Mouse (Mus musculus) limb, embryonic 15.5 days (tissue): ENCODE measurements around the gene Ptk6. TPM values are rescaled to one million over a fixed set of nuclear protein-coding genes. Genes with fewer than 3 reads are reported as not detected.

ENCODE experiments used
- ATAC-seq: fragments of 200-750 bp; cut with Nextera tagmentation; 2 replicates; pipeline ENCODE4 v1.8.0; 2017; ENCODE audit warnings: low read depth, moderate TSS enrichment; ENCODE audit not compliant: insufficient number of reproducible peaks, low FRiP score, low TSS enrichment
- H3K27ac ChIP-seq: fragments of 300-500 bp; sonication (generic); 2 replicates; pipeline ENCODE4 v1.5.1; 2015; ENCODE audit warnings: moderate library complexity, mild to moderate bottlenecking, inconsistent platforms
- H3K27me3 ChIP-seq: fragments of 300-500 bp; sonication (generic); 2 replicates; pipeline ENCODE4 v1.6.1; 2015; ENCODE audit warnings: inconsistent platforms
- H3K36me3 ChIP-seq: fragments of 300-500 bp; sonication (generic); 2 replicates; pipeline ENCODE4 v1.6.1; 2015; ENCODE audit warnings: inconsistent platforms
- H3K4me1 ChIP-seq: fragments of 300-500 bp; sonication (generic); 2 replicates; pipeline ENCODE4 v1.6.1; 2015; ENCODE audit warnings: inconsistent platforms
- H3K4me2 ChIP-seq: fragments of 300-500 bp; sonication (generic); 2 replicates; pipeline ENCODE4 v1.6.1; 2015; ENCODE audit warnings: mild to moderate bottlenecking, inconsistent platforms
- H3K4me3 ChIP-seq: fragments of 300-500 bp; sonication (generic); 2 replicates; pipeline ENCODE4 v1.5.1; 2015; ENCODE audit warnings: mild to moderate bottlenecking, inconsistent platforms
- H3K9ac ChIP-seq: fragments of 300-500 bp; sonication (generic); 2 replicates; pipeline ENCODE4 v1.6.1; 2015; ENCODE audit warnings: inconsistent platforms
- H3K9me3 ChIP-seq: fragments of 300-500 bp; sonication (generic); 2 replicates; pipeline ENCODE4 v1.6.1; 2016; ENCODE audit warnings: inconsistent platforms
- WGBS: fragments of 180-500 bp; shearing (Covaris S2); methylation state at CpG from one replicate; pipeline ENCODE4 v1.1.7; 2015; 5-methylcytosine and 5-hydroxymethylcytosine counted together
- polyA plus RNA-seq: library from polyadenylated mRNA; unstranded; fragments of >200 nt; fragmentation: Nextera tagmentation; extraction: Ambion mirVana; gene quantifications from 2 replicates; pipeline ENCODE4 v1.2.1, GENCODE M21; 2015

The Ptk6 gene
- polyA plus RNA-seq, 1 experiment from 2014 or later, result 2.2 TPM

DNA sequence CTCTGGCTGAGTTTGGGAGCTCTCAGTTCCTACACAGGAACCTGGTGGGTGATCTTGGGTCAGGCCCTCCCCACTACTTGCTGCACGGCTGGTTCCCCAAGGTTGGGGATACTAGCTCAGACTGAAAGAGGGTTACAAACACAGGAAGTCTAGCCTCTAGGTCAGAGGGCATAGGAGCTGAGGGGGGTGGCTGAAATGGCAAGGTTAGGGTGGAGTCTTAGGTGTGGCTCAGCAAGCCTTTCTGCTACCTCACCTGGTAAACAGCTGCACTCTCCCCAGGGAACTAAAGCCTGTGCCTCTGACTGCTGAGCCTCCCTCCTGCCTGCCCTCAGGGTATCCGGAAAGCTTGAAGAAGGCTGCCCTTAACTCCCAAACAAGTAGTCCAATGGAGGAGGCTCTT lies 13.9 kb downstream of the Ptk6 start:
- no peaks in the 10 kb centered on the region for H3K27me3 ChIP-seq
- H3K4me1 ChIP-seq, result peaks cover 14% of the 10 kb centered on the region
- peak overlapping the region; percentile 73; the same call in 1 of the 2 replicates for H3K4me3 ChIP-seq
- H3K9ac ChIP-seq, result no peak overlapping the region
- ATAC-seq, result no peak
- peak overlapping the region; percentile 57 for H3K27ac ChIP-seq
- H3K4me2 ChIP-seq, result peak overlapping the region; percentile 79; the same call in 1 of the 2 replicates
- no peaks in the 10 kb centered on the region for H3K36me3 ChIP-seq
- no peaks in the 10 kb centered on the region for H3K9me3 ChIP-seq
- WGBS, result 38% methylated on average over 2 of the region's 2 CpGs

DNA sequence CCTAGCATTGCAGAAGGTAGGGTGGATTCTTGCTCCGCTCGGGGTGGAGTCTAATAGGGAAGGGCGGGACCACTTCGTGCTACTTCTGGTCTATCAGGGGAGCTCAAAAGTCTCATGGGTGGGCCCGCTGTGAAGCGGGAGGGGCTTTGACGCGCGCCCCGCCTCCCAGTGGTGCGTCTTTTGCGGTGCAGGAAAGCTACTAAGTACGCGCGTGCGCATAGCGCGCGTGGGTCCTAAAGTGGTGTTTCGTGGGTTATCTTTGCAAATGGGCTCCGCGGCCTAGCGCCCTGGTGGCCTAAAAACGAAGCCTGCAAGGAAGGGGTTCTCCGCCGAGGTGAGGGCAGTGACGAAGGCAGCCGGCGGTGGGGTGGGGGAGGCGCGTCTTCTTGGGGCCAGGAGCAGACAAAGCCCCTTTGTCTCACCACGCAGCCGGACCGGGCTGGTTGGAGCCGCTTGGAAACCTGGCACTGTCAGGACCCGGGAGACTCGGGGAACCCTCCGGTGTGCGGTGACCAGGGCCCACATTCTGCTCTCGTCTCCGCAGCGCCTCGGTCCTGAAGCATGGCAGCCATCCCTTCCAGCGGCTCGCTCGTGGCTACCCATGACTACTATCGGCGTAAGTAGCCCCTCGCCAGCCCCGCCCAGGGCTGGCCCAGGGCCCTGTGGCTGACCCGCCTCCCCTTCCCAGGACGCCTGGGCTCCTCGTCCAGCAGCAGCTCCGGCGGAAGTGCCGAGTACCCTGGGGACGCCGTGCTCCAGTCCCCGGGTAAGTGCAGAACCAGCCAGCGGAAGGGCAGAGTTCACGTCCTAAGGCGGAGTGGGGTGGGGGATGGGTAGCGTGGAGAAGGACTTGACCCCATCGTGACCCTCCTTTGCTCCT lies 15.2 kb downstream of the Ptk6 start, which contains the start of gene Ppdpf:
Gene Ppdpf, plus strand, starts transcription at position 127 of the 880 bp plus-strand sequence.
- peak; percentile 93 for ATAC-seq

DNA sequence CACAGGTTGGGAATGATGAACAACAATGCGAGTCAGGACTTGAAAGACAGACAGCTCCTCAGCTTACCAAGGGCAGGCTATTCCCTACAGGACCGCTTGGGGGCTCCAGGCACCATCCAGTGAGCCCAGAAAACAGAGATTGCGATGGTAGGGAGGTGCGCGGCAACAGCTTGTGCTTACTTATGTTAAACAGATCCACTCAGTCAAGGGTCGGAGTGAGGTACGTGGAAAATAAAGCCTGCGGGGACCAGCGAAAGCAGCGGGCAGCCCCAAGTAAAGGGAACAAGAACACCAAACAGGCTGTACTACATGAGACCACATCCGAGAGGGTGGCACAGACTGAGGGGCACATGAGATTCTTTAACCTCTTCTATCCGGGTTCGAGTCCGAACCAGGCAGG lies 16.0 kb downstream of the Ptk6 start:
- peak overlapping the region; percentile 51; the same call in 1 of the 2 replicates for H3K9ac ChIP-seq
- peak overlapping the region; percentile 79 for H3K4me2 ChIP-seq
- peak overlapping the region; percentile 94 for H3K27ac ChIP-seq
- H3K36me3 ChIP-seq, result no peaks in the 10 kb centered on the region
- H3K4me1 ChIP-seq, result peaks cover 14% of the 10 kb centered on the region
- peak overlapping the region; percentile 73 for H3K4me3 ChIP-seq
- peak; percentile 80 for ATAC-seq
- no peaks in the 10 kb centered on the region for H3K9me3 ChIP-seq
- WGBS, result 0% methylated on average over 14 of the region's 14 CpGs
- H3K27me3 ChIP-seq, result no peaks in the 10 kb centered on the region

More for the DNA sequence above, 15.2 kb downstream of the Ptk6 start, which contains the start of gene Ppdpf:
- Histone ChIP-seq H3K4me1 (peaks cover 14% of the 10 kb centered on the region), H3K36me3 (no peaks in the 10 kb centered on the region), H3K9ac (peak within 1 kb of the TSS; percentile 75), H3K4me2 (peak within 1 kb of the TSS; percentile 79), H3K27ac (peak within 1 kb of the TSS; percentile 94), H3K9me3 (no peaks in the 10 kb centered on the region), H3K27me3 (no peaks in the 10 kb centered on the region), H3K4me3 (peak within 1 kb of the TSS; percentile 73)
- under 1% methylated on average over 64 of the region's 64 CpGs for WGBS

DNA sequence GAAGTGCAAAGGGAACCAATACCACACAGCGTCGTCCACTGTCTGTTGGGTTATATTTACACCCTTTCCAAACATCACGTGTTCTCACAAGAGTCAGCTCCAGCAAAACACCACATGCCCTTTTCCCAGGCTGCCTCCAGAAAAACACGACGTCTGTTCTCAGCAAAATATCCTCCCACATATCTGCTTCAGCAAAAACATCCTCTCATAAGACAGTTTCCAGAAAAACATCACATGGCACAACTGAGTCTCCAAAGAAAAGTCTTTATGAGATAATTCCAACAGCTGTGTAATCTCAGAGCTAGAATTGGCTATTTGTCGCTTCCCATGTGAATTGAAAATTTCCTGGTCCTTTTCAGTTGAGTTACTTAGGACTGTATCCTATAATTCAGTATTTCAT lies 21.7 kb downstream of the Ptk6 start:
- Histone ChIP-seq H3K4me1 (no peaks in the 10 kb centered on the region), H3K27ac (no peak overlapping the region), H3K9me3 (no peaks in the 10 kb centered on the region), H3K4me2 (no peak overlapping the region), H3K27me3 (no peaks in the 10 kb centered on the region; the same call in 1 of the 2 replicates), H3K4me3 (no peak overlapping the region), H3K9ac (no peak overlapping the region), H3K36me3 (no peaks in the 10 kb centered on the region)
- no peak for ATAC-seq
- 81% methylated on average over 6 of the region's 6 CpGs for WGBS

DNA sequence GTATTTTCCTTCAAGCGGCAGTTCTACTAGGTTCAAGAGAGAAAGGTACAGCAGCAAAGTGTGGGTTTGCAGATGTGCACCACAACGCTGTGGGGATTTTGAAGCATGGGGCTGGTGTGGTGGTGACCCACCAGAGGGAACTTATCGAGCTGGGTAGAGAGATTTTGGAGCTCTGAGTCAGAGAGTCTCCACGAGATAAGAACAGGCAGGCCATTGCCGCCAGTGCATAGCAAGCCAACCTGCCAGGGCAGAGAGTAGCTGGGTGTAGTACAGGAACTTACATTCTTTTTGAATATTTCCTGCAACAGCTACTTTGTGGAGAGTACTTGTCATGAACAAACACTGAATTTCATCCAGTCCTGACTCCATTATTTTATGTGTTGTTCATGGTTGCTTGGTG lies 24.1 kb downstream of the Ptk6 start:
- Histone ChIP-seq H3K9ac (no peak overlapping the region), H3K9me3 (no peaks in the 10 kb centered on the region), H3K4me1 (no peaks in the 10 kb centered on the region), H3K27ac (no peak overlapping the region), H3K36me3 (no peaks in the 10 kb centered on the region), H3K4me2 (no peak overlapping the region), H3K4me3 (no peak overlapping the region), H3K27me3 (no peaks in the 10 kb centered on the region; the same call in 1 of the 2 replicates)
- no peak for ATAC-seq
- 88% methylated on average over 5 of the region's 5 CpGs for WGBS

DNA sequence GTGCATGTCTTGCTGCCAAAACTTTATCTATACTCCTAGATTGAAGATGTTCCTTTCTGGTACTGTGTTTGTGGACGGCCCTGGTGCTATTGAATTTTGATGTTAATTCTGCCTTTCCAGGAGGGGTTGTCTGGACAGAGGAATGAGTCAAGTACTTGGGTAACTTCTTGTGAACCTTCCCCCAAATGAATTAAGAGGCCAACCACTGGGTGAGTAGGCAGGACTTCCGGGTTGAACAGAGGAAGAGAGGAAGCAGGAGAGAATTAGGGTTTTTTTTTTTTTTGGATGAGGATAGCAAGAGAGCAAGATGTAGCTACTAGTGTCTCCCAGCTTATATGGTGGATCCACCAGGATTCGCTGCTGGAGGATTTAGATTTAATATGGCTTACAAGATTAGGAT lies 24.6 kb downstream of the Ptk6 start:
- H3K4me1 ChIP-seq, result no peaks in the 10 kb centered on the region
- H3K9me3 ChIP-seq, result no peaks in the 10 kb centered on the region
- ATAC-seq, result no peak
- WGBS, result 79% methylated on average over 3 of the region's 3 CpGs
- no peaks in the 10 kb centered on the region for H3K36me3 ChIP-seq
- no peak overlapping the region for H3K27ac ChIP-seq
- no peak overlapping the region for H3K9ac ChIP-seq
- no peak overlapping the region for H3K4me3 ChIP-seq
- H3K4me2 ChIP-seq, result no peak overlapping the region
- no peaks in the 10 kb centered on the region; the same call in 1 of the 2 replicates for H3K27me3 ChIP-seq

DNA sequence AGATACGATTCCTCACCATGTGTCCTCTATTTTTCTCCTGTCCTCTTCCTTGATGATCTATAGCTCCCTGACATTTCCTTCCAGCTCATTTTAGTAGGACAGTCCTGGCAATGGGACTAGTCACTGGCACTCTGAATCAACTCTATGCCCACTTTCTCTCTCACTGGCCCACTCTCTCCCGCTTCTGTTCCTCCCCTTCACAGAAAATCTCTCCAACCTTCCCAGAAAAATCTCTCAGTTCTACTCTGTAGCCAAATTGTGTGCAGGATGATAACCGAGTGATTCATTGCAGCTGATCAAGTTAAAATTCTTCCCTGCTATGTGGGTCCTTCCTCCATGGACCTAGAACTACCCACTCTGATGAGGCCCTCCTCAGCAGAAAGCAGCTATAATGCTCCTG lies 27.9 kb downstream of the Ptk6 start:
- no peaks in the 10 kb centered on the region for H3K27me3 ChIP-seq
- no peak for ATAC-seq
- no peak overlapping the region for H3K4me2 ChIP-seq
- H3K9ac ChIP-seq, result no peak overlapping the region
- no peaks in the 10 kb centered on the region for H3K4me1 ChIP-seq
- H3K4me3 ChIP-seq, result no peak overlapping the region
- H3K36me3 ChIP-seq, result no peaks in the 10 kb centered on the region
- 79% methylated on average over 3 of the region's 3 CpGs for WGBS
- no peaks in the 10 kb centered on the region for H3K9me3 ChIP-seq
- H3K27ac ChIP-seq, result no peak overlapping the region

DNA sequence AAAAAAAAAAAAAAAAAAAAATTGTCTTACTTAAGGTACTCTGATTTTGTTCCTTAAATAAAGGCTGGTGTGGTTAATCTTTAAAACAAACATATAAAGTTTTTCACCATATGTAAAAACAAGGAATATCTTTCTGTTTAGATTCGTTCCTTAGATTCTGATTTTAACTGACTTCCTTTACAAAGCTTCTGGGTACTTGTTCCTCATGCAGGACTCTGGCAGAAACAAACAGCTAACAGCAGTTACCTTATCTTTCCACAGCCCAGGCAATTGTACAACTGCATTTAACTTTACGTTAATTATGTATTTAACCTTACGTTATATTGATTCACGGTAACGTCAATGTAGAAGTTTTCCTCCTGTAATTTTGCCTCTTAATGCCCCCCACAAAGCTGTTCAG lies 36.1 kb downstream of the Ptk6 start:
- H3K27ac ChIP-seq, result no peak overlapping the region
- H3K4me3 ChIP-seq, result no peak overlapping the region
- H3K4me1 ChIP-seq, result no peaks in the 10 kb centered on the region
- no peak overlapping the region for H3K9ac ChIP-seq
- H3K9me3 ChIP-seq, result no peaks in the 10 kb centered on the region
- no peak overlapping the region for H3K4me2 ChIP-seq
- no peak for ATAC-seq
- WGBS, result 75% methylated on average over 5 of the region's 5 CpGs
- no peaks in the 10 kb centered on the region for H3K36me3 ChIP-seq
- H3K27me3 ChIP-seq, result peaks cover 12% of the 10 kb centered on the region; the same call in 1 of the 2 replicates

DNA sequence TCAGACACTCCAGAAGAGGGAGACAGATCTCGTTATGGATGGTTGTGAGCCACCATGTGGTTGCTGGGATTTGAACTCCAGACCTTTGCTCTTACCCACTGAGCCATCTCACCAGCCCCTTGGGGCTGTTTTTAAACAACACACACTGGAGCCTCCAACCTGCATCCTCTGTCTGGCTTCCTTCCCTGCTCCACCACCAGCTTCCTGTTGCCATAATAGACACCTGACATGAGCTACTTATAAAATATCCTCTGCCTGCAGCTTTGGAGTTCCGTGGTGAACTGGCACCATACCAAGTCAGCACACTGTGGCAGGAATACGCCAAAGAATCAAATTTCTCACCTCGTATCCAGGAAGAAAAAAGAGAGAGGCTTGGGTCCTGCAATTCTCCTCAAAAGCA lies 41.8 kb downstream of the Ptk6 start:
- Histone ChIP-seq H3K9ac (no peak overlapping the region), H3K4me3 (no peak overlapping the region), H3K27me3 (peaks cover 41% of the 10 kb centered on the region), H3K4me2 (no peak overlapping the region), H3K4me1 (peaks cover 9% of the 10 kb centered on the region; the same call in 1 of the 2 replicates), H3K27ac (no peak overlapping the region), H3K9me3 (no peaks in the 10 kb centered on the region), H3K36me3 (no peaks in the 10 kb centered on the region)
- 38% methylated on average over 4 of the region's 4 CpGs for WGBS
- ATAC-seq, result no peak

DNA sequence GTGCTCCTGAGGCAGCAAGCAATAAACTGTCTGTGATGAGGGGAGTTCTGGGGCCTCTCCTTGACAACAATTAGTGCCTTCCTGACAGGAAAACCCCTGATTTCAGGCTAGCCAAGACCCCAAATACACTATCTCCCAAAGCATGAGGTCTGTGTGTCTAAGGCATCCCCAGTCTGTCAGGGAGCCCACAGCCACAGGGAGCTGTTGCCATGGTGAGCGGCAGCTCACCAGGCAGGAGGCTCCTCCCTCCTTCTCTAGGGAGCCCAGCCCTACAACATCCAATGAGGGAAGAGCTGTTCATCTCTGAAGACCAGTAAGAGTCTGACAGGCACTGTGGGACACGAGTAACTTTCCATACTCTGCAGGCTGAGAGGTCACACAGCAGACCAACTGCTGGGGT lies 42.8 kb downstream of the Ptk6 start:
- no peak overlapping the region for H3K27ac ChIP-seq
- H3K9ac ChIP-seq, result no peak overlapping the region
- peaks cover 9% of the 10 kb centered on the region; the same call in 1 of the 2 replicates for H3K4me1 ChIP-seq
- H3K36me3 ChIP-seq, result no peaks in the 10 kb centered on the region
- ATAC-seq, result no peak
- no peaks in the 10 kb centered on the region for H3K9me3 ChIP-seq
- H3K4me2 ChIP-seq, result no peak overlapping the region
- 4% methylated on average over 2 of the region's 2 CpGs for WGBS
- H3K27me3 ChIP-seq, result peaks cover 47% of the 10 kb centered on the region
- no peak overlapping the region for H3K4me3 ChIP-seq

DNA sequence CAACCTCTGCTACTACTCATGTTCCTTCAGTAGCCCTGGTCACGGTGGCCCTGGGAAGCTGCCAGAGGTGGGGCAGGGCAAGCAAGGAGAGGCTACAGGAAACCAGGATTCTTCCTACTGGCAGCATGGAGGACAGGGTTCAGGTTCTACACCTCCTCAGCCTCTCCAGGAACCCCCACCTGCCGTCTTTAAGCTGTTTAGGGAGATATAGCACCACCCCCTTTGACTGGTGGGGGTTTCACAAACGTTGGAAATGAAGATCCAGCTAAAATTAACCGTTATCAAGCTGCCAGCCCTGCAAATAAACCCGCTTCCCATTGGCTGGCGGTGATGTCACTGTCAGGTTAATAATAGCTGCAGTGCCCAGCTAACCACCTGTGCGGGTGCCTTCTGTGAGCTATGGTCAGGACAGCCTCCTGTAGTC lies 43.5 kb downstream of the Ptk6 start:
- Histone ChIP-seq H3K4me1 (peaks cover 9% of the 10 kb centered on the region; the same call in 1 of the 2 replicates), H3K4me3 (no peak overlapping the region), H3K36me3 (no peaks in the 10 kb centered on the region), H3K27me3 (peaks cover 53% of the 10 kb centered on the region), H3K9ac (no peak overlapping the region), H3K4me2 (no peak overlapping the region), H3K27ac (no peak overlapping the region), H3K9me3 (no peaks in the 10 kb centered on the region)
- ATAC-seq, result no peak
- WGBS, result 53% methylated on average over 7 of the region's 7 CpGs

DNA sequence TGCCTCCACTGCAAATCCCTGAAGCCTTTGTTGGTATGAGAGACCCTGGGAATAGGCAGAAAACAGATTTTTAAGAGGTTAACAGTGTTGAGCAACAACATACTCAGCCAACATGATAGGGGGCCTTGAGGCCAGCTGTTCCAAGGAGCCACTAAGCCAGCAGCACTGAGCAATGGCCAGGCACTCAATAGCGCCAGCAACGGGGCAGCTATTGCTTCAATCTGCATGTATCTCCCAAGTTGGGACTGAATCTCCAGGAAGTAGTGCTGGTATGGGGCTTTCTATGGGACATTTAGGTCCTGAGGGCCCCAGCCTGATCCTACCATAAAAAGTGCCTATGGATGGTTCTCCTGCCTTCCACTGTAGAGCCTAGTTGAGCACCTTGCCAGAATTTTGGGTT lies 44.1 kb downstream of the Ptk6 start:
- 92% methylated on average over 2 of the region's 2 CpGs for WGBS
- peaks cover 54% of the 10 kb centered on the region for H3K27me3 ChIP-seq

More for the DNA sequence above, 44.1 kb downstream of the Ptk6 start:
- Histone ChIP-seq H3K9me3 (no peaks in the 10 kb centered on the region), H3K36me3 (no peaks in the 10 kb centered on the region), H3K4me2 (no peak overlapping the region), H3K4me1 (peaks cover 9% of the 10 kb centered on the region; the same call in 1 of the 2 replicates), H3K27ac (no peak overlapping the region), H3K4me3 (no peak overlapping the region), H3K9ac (no peak overlapping the region)
- ATAC-seq, result no peak
